Mouse (Mus musculus) hindbrain, postnatal 0 days (tissue): ENCODE measurements around the gene Mrpl38. TPM values are rescaled to one million over a fixed set of nuclear protein-coding genes. Genes with fewer than 3 reads are reported as not detected.

ENCODE experiments used
- ATAC-seq: fragments of 200-750 bp; cut with Nextera tagmentation; 2 replicates; pipeline ENCODE4 v1.8.0; 2017; ENCODE audit warnings: mild to moderate bottlenecking, moderate TSS enrichment, moderate library complexity
- DNase-seq: peaks from one replicate; pipeline ENCODE4 v3.0.0-alpha.2; 2015; ENCODE audit warnings: low spot score
- H3K27ac ChIP-seq: fragments of 300-500 bp; sonication (generic); 2 replicates; pipeline ENCODE4 v1.5.1; 2014; ENCODE audit warnings: mild to moderate bottlenecking
- H3K27me3 ChIP-seq: fragments of 300-500 bp; sonication (generic); 2 replicates; pipeline ENCODE4 v1.6.1; 2014; ENCODE audit warnings: low read length, mixed read lengths; ENCODE audit not compliant: insufficient read depth
- H3K36me3 ChIP-seq: fragments of 300-500 bp; sonication (generic); 2 replicates; pipeline ENCODE4 v1.6.1; 2014; ENCODE audit warnings: low read length, mixed read lengths; ENCODE audit not compliant: insufficient read depth
- H3K4me1 ChIP-seq: fragments of 300-500 bp; sonication (generic); 2 replicates; pipeline ENCODE4 v1.6.1; 2014; ENCODE audit warnings: antibody characterized with exemption, low read length, mixed read lengths; ENCODE audit not compliant: insufficient read depth
- H3K4me2 ChIP-seq: fragments of 300-500 bp; sonication (generic); 2 replicates; pipeline ENCODE4 v1.6.1; 2014; ENCODE audit warnings: low read depth, mild to moderate bottlenecking, low read length, moderate library complexity, mixed read lengths
- H3K4me3 ChIP-seq: fragments of 300-500 bp; sonication (generic); 2 replicates; pipeline ENCODE4 v1.5.1; 2014; ENCODE audit warnings: low read length
- H3K9ac ChIP-seq: fragments of 300-500 bp; sonication (generic); replicated peaks from 2 replicates; pipeline ENCODE4 v1.6.1; 2014; ENCODE audit warnings: mild to moderate bottlenecking, low read length, moderate library complexity, mixed read lengths
- H3K9me3 ChIP-seq: fragments of 300-500 bp; sonication (generic); 2 replicates; pipeline ENCODE4 v1.6.1; 2016; ENCODE audit warnings: low read length, mixed read lengths
- CTCF ChIP-seq: IDR thresholded peaks from 2 replicates; pipeline ENCODE4 v1.5.1; 2016; ENCODE audit warnings: antibody characterized with exemption, control low read depth, low read depth
- WGBS: fragments of 180-500 bp; shearing (Covaris S2); extraction: QIAGEN DNeasy Blood & Tissue Kit; methylation state at CpG from one replicate; pipeline ENCODE4 v1.1.7; 2014; 5-methylcytosine and 5-hydroxymethylcytosine counted together
- polyA plus RNA-seq: library from polyadenylated mRNA; unstranded; fragments of >200 nt; fragmentation: Nextera tagmentation; extraction: Ambion mirVana; gene quantifications from 2 replicates; pipeline ENCODE4 v1.2.1, GENCODE M21; 2015
- total RNA-seq: library from RNA; depleted of rRNA; stranded (reverse); fragments of >200 nt; gene quantifications from 2 replicates; pipeline ENCODE4 v1.2.3, GENCODE M21; 2014

Mrpl38 gene
- total and polyA plus RNA-seq, 2 experiments from 2014 or later: 71.9 to 94.0 TPM

GRCm38 (mm10) chr11:116111067-116111466, 27.6 kb downstream of the Mrpl38 start:
- WGBS: 77% methylated on average over 4 of the region's 4 CpGs
- ATAC-seq (no peak), DNase-seq (no peak)
- Histone ChIP-seq H3K9me3 (no peaks in the 10 kb centered on the region), H3K4me1 (0 out of 2 replicates have a peak, but pooled peaks cover 9% of the 10 kb centered on the region), H3K4me2 (no peak overlapping the region), H3K4me3 (no peak overlapping the region), H3K27me3 (peaks cover 33% of the 10 kb centered on the region), H3K9ac (no peak overlapping the region), H3K36me3 (no peaks in the 10 kb centered on the region), H3K27ac (no peak overlapping the region)
- TF ChIP-seq CTCF: peak; percentile 32

GRCm38 (mm10) chr11:116110540-116110939, 28.1 kb downstream of the Mrpl38 start:
- ATAC-seq (no peak), DNase-seq (no peak)
- Histone ChIP-seq H3K27ac (0 out of 2 replicates have a peak overlapping the region, but pooled peaks have one; percentile 22), H3K36me3 (no peaks in the 10 kb centered on the region), H3K9ac (no peak overlapping the region; the same call in 1 of the 2 replicates), H3K27me3 (peaks cover 33% of the 10 kb centered on the region), H3K9me3 (no peaks in the 10 kb centered on the region), H3K4me2 (peak overlapping the region; percentile 59), H3K4me1 (0 out of 2 replicates have a peak, but pooled peaks cover 9% of the 10 kb centered on the region), H3K4me3 (peak overlapping the region; percentile 41)
- WGBS: 31% methylated on average over 10 of the region's 10 CpGs
- TF ChIP-seq CTCF: no peak

GRCm38 (mm10) chr11:116110131-116110530, 28.5 kb downstream of the Mrpl38 start:
- peaks cover 33% of the 10 kb centered on the region for H3K27me3 ChIP-seq
- H3K4me1 ChIP-seq: 0 out of 2 replicates have a peak, but pooled peaks cover 9% of the 10 kb centered on the region
- H3K27ac ChIP-seq: 0 out of 2 replicates have a peak overlapping the region, but pooled peaks have one; percentile 22
- H3K36me3 ChIP-seq: no peaks in the 10 kb centered on the region
- no peaks in the 10 kb centered on the region for H3K9me3 ChIP-seq
- peak overlapping the region; percentile 41 for H3K4me3 ChIP-seq
- TF ChIP-seq CTCF: no peak
- peak; percentile 41 for DNase-seq
- 3% methylated on average over 34 of the region's 35 CpGs for WGBS
- H3K9ac ChIP-seq: peak overlapping the region; percentile 18; the same call in 1 of the 2 replicates
- ATAC-seq: no peak; the same call in 1 of the 2 replicates
- peak overlapping the region; percentile 59 for H3K4me2 ChIP-seq

GRCm38 (mm10) chr11:116109441-116110081, 29.1 kb downstream of the Mrpl38 start:
- Histone ChIP-seq H3K4me1 (0 out of 2 replicates have a peak, but pooled peaks cover 9% of the 10 kb centered on the region), H3K9me3 (no peaks in the 10 kb centered on the region), H3K27me3 (peaks cover 33% of the 10 kb centered on the region), H3K9ac (peak overlapping the region; percentile 18; the same call in 1 of the 2 replicates), H3K4me3 (peak overlapping the region; percentile 41), H3K36me3 (no peaks in the 10 kb centered on the region), H3K4me2 (peak overlapping the region; percentile 59), H3K27ac (0 out of 2 replicates have a peak overlapping the region, but pooled peaks have one; percentile 22)
- 2% methylated on average over 66 of the region's 70 CpGs for WGBS
- no peak for DNase-seq
- no peak for TF ChIP-seq CTCF
- ATAC-seq: 0 out of 2 replicates have a peak, but pooled peaks have one; percentile 22

GRCm38 (mm10) chr11:116108464-116109137, 30.1 kb downstream of the Mrpl38 start:
- DNase-seq (no peak), ATAC-seq (peak; percentile 25; the same call in 1 of the 2 replicates)
- Histone ChIP-seq H3K9me3 (no peaks in the 10 kb centered on the region), H3K4me3 (peak overlapping the region; percentile 41), H3K4me2 (peak overlapping the region; percentile 59), H3K4me1 (0 out of 2 replicates have a peak, but pooled peaks cover 15% of the 10 kb centered on the region), H3K27me3 (peaks cover 33% of the 10 kb centered on the region), H3K9ac (no peak overlapping the region), H3K27ac (no peak overlapping the region), H3K36me3 (no peaks in the 10 kb centered on the region)
- WGBS: 2% methylated on average over 23 of the region's 23 CpGs
- no peak for TF ChIP-seq CTCF

GRCm38 (mm10) chr11:116107777-116108285, 30.8 kb downstream of the Mrpl38 start:
- 0 out of 2 replicates have a peak, but pooled peaks cover 15% of the 10 kb centered on the region for H3K4me1 ChIP-seq
- no peak for DNase-seq
- ATAC-seq: no peak; the same call in 1 of the 2 replicates
- H3K27me3 ChIP-seq: peaks cover 33% of the 10 kb centered on the region
- H3K4me2 ChIP-seq: peak overlapping the region; percentile 59
- H3K27ac ChIP-seq: peak overlapping the region; percentile 12; the same call in 1 of the 2 replicates
- H3K36me3 ChIP-seq: no peaks in the 10 kb centered on the region
- H3K9ac ChIP-seq: no peak overlapping the region
- WGBS: 16% methylated on average over 19 of the region's 19 CpGs
- TF ChIP-seq CTCF: no peak
- no peaks in the 10 kb centered on the region for H3K9me3 ChIP-seq
- H3K4me3 ChIP-seq: no peak overlapping the region
